Mouse (Mus musculus): Measurements from ENCODE around the gene Anapc2. TPM values are rescaled to one million over a fixed set of nuclear protein-coding genes. Genes with fewer than 3 reads are reported as not detected.

Anapc2 gene
- polyA plus RNA-seq, 1 experiment from 2014 or later: 154 TPM

Other genes starting within 250 kb of the Anapc2 start
- gene Nsmf, start 218.1 kb upstream of the Anapc2 start, polyA plus RNA-seq (2016; fragmentation: Nextera tagmentation; extraction: Ambion mirVana): 99.1 and 103 TPM in 2 replicates
- gene Entpd8, start 192.2 kb upstream of the Anapc2 start, polyA plus RNA-seq (2016; fragmentation: Nextera tagmentation; extraction: Ambion mirVana): not detected in 2 replicates
- gene Noxa1, start 177.3 kb upstream of the Anapc2 start, polyA plus RNA-seq (2016; fragmentation: Nextera tagmentation; extraction: Ambion mirVana): 0.19 TPM in 1 of 2 replicates, not detected in the other
- 21.3 and 24.7 TPM in 2 replicates for gene Nrarp, start 91.7 kb upstream of the Anapc2 start, polyA plus RNA-seq (2016; fragmentation: Nextera tagmentation; extraction: Ambion mirVana)
- gene Tor4a, start 75.6 kb upstream of the Anapc2 start, polyA plus RNA-seq (2016; fragmentation: Nextera tagmentation; extraction: Ambion mirVana): 3.1 and 3.9 TPM in 2 replicates
- 119 and 121 TPM in 2 replicates for gene Nelfb, start 61.0 kb upstream of the Anapc2 start, polyA plus RNA-seq (2016; fragmentation: Nextera tagmentation; extraction: Ambion mirVana)
- gene Stpg3, start 57.8 kb upstream of the Anapc2 start, polyA plus RNA-seq (2016; fragmentation: Nextera tagmentation; extraction: Ambion mirVana): not detected in 2 replicates
- gene Fam166a, start 53.7 kb upstream of the Anapc2 start, polyA plus RNA-seq (2016; fragmentation: Nextera tagmentation; extraction: Ambion mirVana): 1.1 TPM in 1 of 2 replicates, not detected in the other
- 443 and 449 TPM in 2 replicates for gene Tubb4b, start 47.8 kb upstream of the Anapc2 start, polyA plus RNA-seq (2016; fragmentation: Nextera tagmentation; extraction: Ambion mirVana)
- gene Slc34a3, start 38.1 kb upstream of the Anapc2 start, polyA plus RNA-seq (2016; fragmentation: Nextera tagmentation; extraction: Ambion mirVana): not detected in 2 replicates
- not detected in 2 replicates for gene Rnf224, start 35.7 kb upstream of the Anapc2 start, polyA plus RNA-seq (2016; fragmentation: Nextera tagmentation; extraction: Ambion mirVana)
- 8.6 and 9.4 TPM in 2 replicates for gene Rnf208, start 30.2 kb upstream of the Anapc2 start, polyA plus RNA-seq (2016; fragmentation: Nextera tagmentation; extraction: Ambion mirVana)
- not detected in 2 replicates for gene Cysrt1, start 30.0 kb upstream of the Anapc2 start, polyA plus RNA-seq (2016; fragmentation: Nextera tagmentation; extraction: Ambion mirVana)
- 3.8 and 4.2 TPM in 2 replicates for gene AL732309.1, start 25.6 kb upstream of the Anapc2 start, polyA plus RNA-seq (2016; fragmentation: Nextera tagmentation; extraction: Ambion mirVana)
- gene Tmem203, start 17.0 kb upstream of the Anapc2 start, polyA plus RNA-seq (2016; fragmentation: Nextera tagmentation; extraction: Ambion mirVana): 21.6 and 23.6 TPM in 2 replicates
- 9.7 TPM in 2 replicates for gene Tprn, start 9.9 kb upstream of the Anapc2 start, polyA plus RNA-seq (2016; fragmentation: Nextera tagmentation; extraction: Ambion mirVana)
- gene Ssna1, start within 50 bp of the Anapc2 start, polyA plus RNA-seq (2016; fragmentation: Nextera tagmentation; extraction: Ambion mirVana): 218 and 231 TPM in 2 replicates
- not detected in 2 replicates for gene Tmem210, start 15.7 kb downstream of the Anapc2 start, polyA plus RNA-seq (2016; fragmentation: Nextera tagmentation; extraction: Ambion mirVana)
- gene Lrrc26, start 17.4 kb downstream of the Anapc2 start, polyA plus RNA-seq (2016; fragmentation: Nextera tagmentation; extraction: Ambion mirVana): not detected in 2 replicates
- 1.0 and 1.9 TPM in 2 replicates for gene Grin1, start 46.7 kb downstream of the Anapc2 start, polyA plus RNA-seq (2016; fragmentation: Nextera tagmentation; extraction: Ambion mirVana)
- gene Man1b1, start 59.9 kb downstream of the Anapc2 start, polyA plus RNA-seq (2016; fragmentation: Nextera tagmentation; extraction: Ambion mirVana): 66.5 and 75.8 TPM in 2 replicates
- 25.0 and 27.0 TPM in 2 replicates for gene Dpp7, start 83.9 kb downstream of the Anapc2 start, polyA plus RNA-seq (2016; fragmentation: Nextera tagmentation; extraction: Ambion mirVana)
- gene Uap1l1, start 93.2 kb downstream of the Anapc2 start, polyA plus RNA-seq (2016; fragmentation: Nextera tagmentation; extraction: Ambion mirVana): 7.9 and 8.9 TPM in 2 replicates
- 51.4 and 51.6 TPM in 2 replicates for gene Sapcd2, start 99.8 kb downstream of the Anapc2 start, polyA plus RNA-seq (2016; fragmentation: Nextera tagmentation; extraction: Ambion mirVana)
- gene Entpd2, start 123.4 kb downstream of the Anapc2 start, polyA plus RNA-seq (2016; fragmentation: Nextera tagmentation; extraction: Ambion mirVana): 0.41 and 0.42 TPM in 2 replicates
- 47.7 and 60.0 TPM in 2 replicates for gene Npdc1, start 126.9 kb downstream of the Anapc2 start, polyA plus RNA-seq (2016; fragmentation: Nextera tagmentation; extraction: Ambion mirVana)
- gene Fut7, start 150.8 kb downstream of the Anapc2 start, polyA plus RNA-seq (2016; fragmentation: Nextera tagmentation; extraction: Ambion mirVana): not detected in 2 replicates
- gene Abca2, start 156.2 kb downstream of the Anapc2 start, polyA plus RNA-seq (2016; fragmentation: Nextera tagmentation; extraction: Ambion mirVana): 4.8 and 5.2 TPM in 2 replicates
- 1.4 and 1.8 TPM in 2 replicates for gene Clic3, start 184.4 kb downstream of the Anapc2 start, polyA plus RNA-seq (2016; fragmentation: Nextera tagmentation; extraction: Ambion mirVana)
- 28.6 and 28.9 TPM in 2 replicates for gene Paxx, start 188.6 kb downstream of the Anapc2 start, polyA plus RNA-seq (2016; fragmentation: Nextera tagmentation; extraction: Ambion mirVana)
- gene Ptgds, start 197.6 kb downstream of the Anapc2 start, polyA plus RNA-seq (2016; fragmentation: Nextera tagmentation; extraction: Ambion mirVana): 0.70 and 0.96 TPM in 2 replicates
- not detected in 2 replicates for gene Lcn12, start 221.4 kb downstream of the Anapc2 start, polyA plus RNA-seq (2016; fragmentation: Nextera tagmentation; extraction: Ambion mirVana)
- gene Fbxw5, start 228.3 kb downstream of the Anapc2 start, polyA plus RNA-seq (2016; fragmentation: Nextera tagmentation; extraction: Ambion mirVana): 81.8 and 82.8 TPM in 2 replicates
- 6.3 and 6.4 TPM in 2 replicates for gene C8g, start 229.2 kb downstream of the Anapc2 start, polyA plus RNA-seq (2016; fragmentation: Nextera tagmentation; extraction: Ambion mirVana)

Measured in embryonic facial prominence, embryonic 12.5 days (tissue).